Mouse (Mus musculus) neural tube, embryonic 11.5 days (tissue): ENCODE measurements at regions not wholly inside any gene's neighbourhood (a gene's known extent, or its start where the extent isn't known, plus 50 kb on each side); places are given as distances from the start of the nearest gene placed in this dataset.

ENCODE experiments used
- ATAC-seq: fragments of 200-750 bp; cut with Nextera tagmentation; 2 replicates; pipeline ENCODE4 v1.8.0; 2017; ENCODE audit warnings: moderate number of reproducible peaks, mild to moderate bottlenecking, moderate TSS enrichment, moderate library complexity; ENCODE audit not compliant: insufficient read depth, low FRiP score, low TSS enrichment
- DNase-seq: peaks from one replicate; pipeline ENCODE4 v3.0.0-alpha.2; 2015; ENCODE audit warnings: low spot score
- H3K27ac ChIP-seq: fragments of 300-500 bp; sonication (generic); 2 replicates; pipeline ENCODE4 v1.5.1; 2014; ENCODE audit warnings: low read depth, mild to moderate bottlenecking, low read length
- H3K27me3 ChIP-seq: fragments of 300-500 bp; sonication (generic); 2 replicates; pipeline ENCODE4 v1.6.1; 2014; ENCODE audit warnings: mild to moderate bottlenecking, low read length, mixed read lengths; ENCODE audit not compliant: control insufficient read depth, insufficient read depth
- H3K36me3 ChIP-seq: fragments of 300-500 bp; sonication (generic); 2 replicates; pipeline ENCODE4 v1.6.1; 2014; ENCODE audit warnings: mild to moderate bottlenecking, low read length, moderate library complexity, mixed read lengths; ENCODE audit not compliant: control insufficient read depth, insufficient read depth
- H3K4me1 ChIP-seq: fragments of 300-500 bp; sonication (generic); 2 replicates; pipeline ENCODE4 v1.6.1; 2014; ENCODE audit warnings: low read length, mixed read lengths; ENCODE audit not compliant: control insufficient read depth, insufficient read depth
- H3K4me2 ChIP-seq: fragments of 300-500 bp; sonication (generic); 2 replicates; pipeline ENCODE4 v1.6.1; 2014; ENCODE audit warnings: low read depth, mild to moderate bottlenecking, moderate library complexity
- H3K4me3 ChIP-seq: fragments of 300-500 bp; sonication (generic); 2 replicates; pipeline ENCODE4 v1.5.1; 2014; ENCODE audit warnings: low read depth, low read length
- H3K9ac ChIP-seq: fragments of 300-500 bp; sonication (generic); 2 replicates; pipeline ENCODE4 v1.6.1; 2014; ENCODE audit warnings: mild to moderate bottlenecking, low read length
- H3K9me3 ChIP-seq: fragments of 300-500 bp; sonication (generic); 2 replicates; pipeline ENCODE4 v1.6.1; 2016; ENCODE audit warnings: low read length; ENCODE audit not compliant: control insufficient read depth
- WGBS: fragments of 180-500 bp; shearing (Covaris S2); extraction: QIAGEN DNeasy Blood & Tissue Kit; methylation state at CpG from one replicate; pipeline ENCODE4 v1.1.7; 2014; 5-methylcytosine and 5-hydroxymethylcytosine counted together

GRCm38 (mm10) chr3:60758568-60758967 lies 244.0 kb upstream of the P2ry1 start:
- no peak overlapping the region for H3K27ac ChIP-seq
- H3K4me2 ChIP-seq = no peak overlapping the region
- no peak for DNase-seq

GRCm38 (mm10) chr3:60759046-60759445 lies 243.5 kb upstream of the P2ry1 start:
- Histone ChIP-seq H3K27me3 (no peaks in the 10 kb centered on the region), H3K4me1 (no peaks in the 10 kb centered on the region), H3K9me3 (no peaks in the 10 kb centered on the region), H3K9ac (no peak overlapping the region), H3K27ac (no peak overlapping the region), H3K4me3 (no peak overlapping the region), H3K36me3 (no peaks in the 10 kb centered on the region), H3K4me2 (no peak overlapping the region)
- no peak for ATAC-seq
- no peak for DNase-seq

More at GRCm38 (mm10) chr3:60758568-60758967, 244.0 kb upstream of the P2ry1 start:
- ATAC-seq = no peak
- H3K27me3 ChIP-seq = no peaks in the 10 kb centered on the region
- no peak overlapping the region for H3K4me3 ChIP-seq
- no peaks in the 10 kb centered on the region for H3K36me3 ChIP-seq
- H3K9me3 ChIP-seq = no peaks in the 10 kb centered on the region
- WGBS = 93% methylated on average over 2 of the region's 2 CpGs
- no peak overlapping the region for H3K9ac ChIP-seq
- no peaks in the 10 kb centered on the region for H3K4me1 ChIP-seq

- no peaks in the 10 kb centered on the region for H3K36me3 ChIP-seq
- peak; percentile 47 for DNase-seq
- WGBS = 69% methylated on average over 4 of the region's 4 CpGs
- H3K4me2 ChIP-seq = no peak overlapping the region
- no peaks in the 10 kb centered on the region for H3K4me1 ChIP-seq
- H3K27me3 ChIP-seq = no peaks in the 10 kb centered on the region
- ATAC-seq = 0 out of 2 replicates have a peak, but pooled peaks have one; percentile 20
- no peak overlapping the region for H3K9ac ChIP-seq
- no peak overlapping the region for H3K27ac ChIP-seq
- no peaks in the 10 kb centered on the region for H3K9me3 ChIP-seq
- no peak overlapping the region for H3K4me3 ChIP-seq
Observed at GRCm38 (mm10) chr3:60762874-60763273, 239.7 kb upstream of the P2ry1 start.

DNA sequence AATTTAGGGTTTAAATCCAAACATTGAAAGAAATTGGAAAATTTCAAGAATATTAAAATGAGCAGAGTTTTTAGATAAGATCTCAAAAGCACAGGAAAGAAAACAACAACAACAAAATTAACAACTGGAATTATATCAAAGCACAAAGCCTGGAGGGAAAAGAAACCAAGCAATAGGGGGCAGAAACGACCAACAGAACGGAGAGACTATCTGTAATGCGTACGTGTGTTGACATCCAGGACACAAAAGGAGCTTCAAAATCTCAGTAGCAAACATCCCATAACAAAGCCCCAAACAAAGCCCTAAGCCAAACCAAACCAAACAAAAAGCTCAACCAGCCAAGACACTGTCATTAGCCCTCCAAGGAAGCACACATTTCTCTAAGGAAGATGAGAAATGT lies 237.5 kb upstream of the P2ry1 start:
- H3K4me2 ChIP-seq = no peak overlapping the region
- H3K9ac ChIP-seq = no peak overlapping the region
- H3K9me3 ChIP-seq = no peaks in the 10 kb centered on the region
- DNase-seq (no peak), ATAC-seq (no peak)
- no peaks in the 10 kb centered on the region for H3K27me3 ChIP-seq
- H3K36me3 ChIP-seq = no peaks in the 10 kb centered on the region
- WGBS = 70% methylated on average over 4 of the region's 4 CpGs
- H3K4me3 ChIP-seq = no peak overlapping the region
- H3K27ac ChIP-seq = no peak overlapping the region
- no peaks in the 10 kb centered on the region for H3K4me1 ChIP-seq

DNA sequence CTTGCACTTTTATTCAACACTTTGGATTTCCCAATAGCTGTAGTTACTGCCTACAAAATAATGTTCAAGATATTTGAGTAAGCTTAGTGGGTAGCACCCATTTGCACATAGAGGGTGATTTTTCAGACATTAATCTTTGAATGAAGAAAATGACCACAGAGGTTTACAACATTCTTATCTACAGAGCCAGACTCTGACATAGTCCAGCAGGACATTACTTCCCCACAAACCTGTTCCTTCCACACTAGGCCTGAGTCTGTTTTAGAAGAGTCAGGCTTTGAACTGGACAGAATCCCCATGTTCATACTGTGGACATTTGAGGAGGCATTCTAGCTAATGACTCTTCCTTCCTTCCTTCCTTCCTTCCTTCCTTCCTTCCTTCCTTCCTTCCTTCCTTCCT lies 233.6 kb upstream of the P2ry1 start:
- no peaks in the 10 kb centered on the region for H3K9me3 ChIP-seq
- H3K4me1 ChIP-seq = no peaks in the 10 kb centered on the region
- DNase-seq (no peak), ATAC-seq (no peak)
- no peak overlapping the region for H3K27ac ChIP-seq
- H3K4me3 ChIP-seq = no peak overlapping the region
- H3K27me3 ChIP-seq = no peaks in the 10 kb centered on the region
- H3K4me2 ChIP-seq = no peak overlapping the region
- H3K36me3 ChIP-seq = no peaks in the 10 kb centered on the region
- H3K9ac ChIP-seq = no peak overlapping the region

DNA sequence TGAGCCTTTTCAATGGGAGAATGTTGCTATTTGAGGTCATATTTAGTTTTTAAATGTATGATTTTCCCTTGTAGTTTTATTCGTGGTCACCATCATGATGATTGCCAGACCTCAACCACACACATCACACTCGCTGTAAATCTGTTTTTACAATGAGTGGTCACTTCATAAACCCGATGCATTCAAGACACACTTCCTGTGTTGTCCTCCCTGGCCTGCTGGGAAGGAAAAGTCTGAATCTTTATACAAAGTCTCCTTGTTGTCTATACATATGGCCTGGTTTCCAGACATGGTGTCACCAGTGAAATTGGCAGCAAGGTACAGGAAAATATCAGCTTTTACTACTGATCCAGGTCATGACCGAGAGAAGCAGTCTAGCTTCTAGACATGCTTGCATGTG lies 230.7 kb upstream of the P2ry1 start:
- Histone ChIP-seq H3K36me3 (no peaks in the 10 kb centered on the region), H3K4me3 (no peak overlapping the region), H3K9me3 (no peaks in the 10 kb centered on the region), H3K4me1 (no peaks in the 10 kb centered on the region), H3K9ac (no peak overlapping the region), H3K27ac (no peak overlapping the region), H3K27me3 (no peaks in the 10 kb centered on the region), H3K4me2 (no peak overlapping the region)
- WGBS = 82% methylated on average over 4 of the region's 4 CpGs
- ATAC-seq (no peak), DNase-seq (no peak)

DNA sequence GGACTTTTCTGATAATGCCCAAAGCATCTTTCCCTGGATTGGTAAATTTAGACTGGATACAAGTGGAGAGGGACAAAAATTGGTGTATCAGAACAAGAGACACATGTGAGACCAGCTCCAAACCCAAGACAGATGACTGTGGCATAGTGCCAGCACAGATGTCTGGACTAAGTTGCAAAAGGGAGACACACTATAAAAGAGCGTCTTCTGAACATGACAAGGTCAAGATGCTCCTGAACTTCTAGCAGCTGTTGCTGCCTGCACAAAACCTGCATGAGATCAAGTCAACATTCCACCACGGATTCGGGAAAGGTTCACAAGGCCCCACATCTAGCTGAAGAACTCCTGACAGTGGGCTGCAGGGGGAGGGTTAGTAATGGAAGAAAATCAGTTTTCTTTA lies 229.2 kb upstream of the P2ry1 start:
- H3K4me3 ChIP-seq = no peak overlapping the region
- no peak overlapping the region for H3K4me2 ChIP-seq
- no peak overlapping the region for H3K27ac ChIP-seq
- H3K27me3 ChIP-seq = no peaks in the 10 kb centered on the region
- 66% methylated on average over 3 of the region's 3 CpGs for WGBS
- H3K9me3 ChIP-seq = no peaks in the 10 kb centered on the region
- ATAC-seq (no peak), DNase-seq (peak; percentile 18)
- H3K36me3 ChIP-seq = no peaks in the 10 kb centered on the region
- no peaks in the 10 kb centered on the region for H3K4me1 ChIP-seq
- no peak overlapping the region for H3K9ac ChIP-seq

DNA sequence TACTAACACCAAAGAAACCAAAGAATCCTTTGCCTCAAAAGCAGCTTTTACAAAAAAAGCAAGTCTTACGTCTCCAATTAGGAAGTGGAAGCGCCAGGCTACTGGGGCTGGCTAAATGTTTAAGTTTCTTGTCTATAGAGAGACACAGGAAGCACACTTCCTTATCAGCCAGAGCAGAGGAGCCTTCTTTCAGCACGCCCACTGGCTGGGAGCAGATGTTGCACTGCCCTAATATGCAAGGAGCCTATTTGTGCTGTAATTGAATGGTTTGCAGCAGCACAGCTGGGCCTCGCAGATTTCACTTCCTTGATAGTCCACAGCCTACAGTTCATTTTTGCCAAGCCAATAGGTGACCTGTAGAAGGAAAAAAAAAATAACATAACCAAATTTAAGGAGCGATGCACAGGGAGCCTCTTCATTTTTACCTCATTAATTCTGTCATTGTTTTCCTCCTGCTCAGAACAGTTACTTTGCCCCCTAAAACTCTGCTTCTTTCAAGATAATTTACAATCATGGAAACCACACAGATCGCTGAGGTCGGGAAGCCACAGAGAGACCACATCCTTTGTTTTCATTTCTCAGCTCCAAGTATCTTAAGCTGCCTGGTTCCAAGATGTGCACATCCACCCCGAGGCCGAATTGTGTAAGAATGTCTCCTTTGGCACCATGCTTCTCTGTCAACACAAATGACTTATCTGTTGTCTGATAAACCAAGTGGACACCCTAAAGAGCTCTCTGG lies 217.3 kb upstream of the P2ry1 start:
- Histone ChIP-seq H3K36me3 (no peaks in the 10 kb centered on the region), H3K4me3 (no peak overlapping the region), H3K9ac (no peak overlapping the region), H3K9me3 (no peaks in the 10 kb centered on the region), H3K27me3 (no peaks in the 10 kb centered on the region), H3K4me1 (0 out of 2 replicates have a peak, but pooled peaks cover 4% of the 10 kb centered on the region), H3K4me2 (no peak overlapping the region), H3K27ac (0 out of 2 replicates have a peak overlapping the region, but pooled peaks have one; percentile 7)
- WGBS = 52% methylated on average over 9 of the region's 9 CpGs
- DNase-seq (peak; percentile 32), ATAC-seq (peak; percentile 65)

GRCm38 (mm10) chr3:60787989-60788388 lies 214.6 kb upstream of the P2ry1 start:
- 79% methylated on average over 8 of the region's 8 CpGs for WGBS
- H3K27me3 ChIP-seq = no peaks in the 10 kb centered on the region
- ATAC-seq (no peak), DNase-seq (no peak)
- no peaks in the 10 kb centered on the region for H3K9me3 ChIP-seq
- H3K9ac ChIP-seq = no peak overlapping the region
- 0 out of 2 replicates have a peak, but pooled peaks cover 4% of the 10 kb centered on the region for H3K4me1 ChIP-seq
- no peak overlapping the region for H3K27ac ChIP-seq
- no peak overlapping the region for H3K4me2 ChIP-seq
- no peaks in the 10 kb centered on the region for H3K36me3 ChIP-seq
- H3K4me3 ChIP-seq = no peak overlapping the region
